Mouse (Mus musculus): ENCODE measurements around the gene Khdc3.

Gene Khdc3

DNA sequence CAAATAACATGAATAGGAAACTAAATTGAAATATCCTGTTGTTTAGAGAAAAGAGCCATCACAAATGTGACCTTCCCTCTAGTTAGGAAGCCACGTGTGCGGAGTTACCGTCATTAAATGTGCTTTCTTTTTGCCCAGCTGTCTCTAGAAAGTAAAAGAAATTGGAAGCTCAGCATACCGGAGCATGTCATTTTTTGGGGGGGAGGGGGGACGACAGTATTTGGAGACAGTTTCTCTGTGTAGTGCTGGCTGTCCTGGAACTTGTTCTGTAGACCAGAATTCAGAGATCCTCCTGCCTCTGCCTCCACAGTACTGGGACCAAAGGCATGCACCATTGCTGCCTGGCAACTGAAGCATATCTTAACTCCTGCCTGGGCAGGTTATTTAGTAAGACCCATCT lies at the start of gene Khdc3:
Gene Khdc3, plus strand, starts transcription at position 301 of the 400 bp plus-strand sequence.
- in situ Hi-C loops (cut with MboI), result no loop called here

GRCm38 (mm10) chr9:73055441-73055911 lies 46.2 kb upstream of the Khdc3 start:
- in situ Hi-C loops (cut with MboI), result no loop called here

GRCm38 (mm10) chr9:73059224-73059623 lies 42.4 kb upstream of the Khdc3 start:
- in situ Hi-C loops (cut with MboI), result no loop called here

DNA sequence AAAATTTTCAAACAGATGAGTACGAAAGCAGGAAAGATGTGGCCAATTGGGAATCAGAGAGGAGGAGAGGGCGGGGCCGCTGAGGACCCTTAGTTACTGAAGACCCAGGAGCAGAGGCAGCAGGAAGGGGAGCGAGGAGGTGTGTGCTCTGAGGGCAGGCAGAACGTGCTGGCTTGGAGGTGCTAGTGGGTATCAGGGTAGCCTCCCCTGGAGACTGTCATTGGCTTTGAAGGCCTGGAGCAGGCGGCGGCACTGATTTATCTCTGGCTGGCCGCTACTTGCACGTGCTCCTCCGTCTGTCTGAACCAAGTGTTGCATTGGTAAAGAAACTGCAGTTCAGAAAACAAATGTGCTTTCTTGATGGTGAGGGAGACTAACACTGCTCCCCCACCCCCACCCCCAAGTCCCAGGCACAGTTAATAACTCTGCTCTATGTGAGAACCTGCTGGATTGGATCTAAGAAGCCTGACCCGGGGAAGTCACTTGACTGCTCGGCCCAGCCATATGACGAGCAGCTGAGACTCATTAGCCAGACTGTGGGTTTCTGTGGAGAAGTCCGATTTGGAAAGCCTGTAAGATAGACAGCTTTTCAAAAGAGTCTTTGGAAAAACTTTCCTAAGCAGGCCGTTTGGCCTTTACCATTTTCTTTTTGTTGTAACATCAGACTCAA lies 37.9 kb upstream of the Khdc3 start:
- in situ Hi-C loops (cut with MboI), result no loop called here

DNA sequence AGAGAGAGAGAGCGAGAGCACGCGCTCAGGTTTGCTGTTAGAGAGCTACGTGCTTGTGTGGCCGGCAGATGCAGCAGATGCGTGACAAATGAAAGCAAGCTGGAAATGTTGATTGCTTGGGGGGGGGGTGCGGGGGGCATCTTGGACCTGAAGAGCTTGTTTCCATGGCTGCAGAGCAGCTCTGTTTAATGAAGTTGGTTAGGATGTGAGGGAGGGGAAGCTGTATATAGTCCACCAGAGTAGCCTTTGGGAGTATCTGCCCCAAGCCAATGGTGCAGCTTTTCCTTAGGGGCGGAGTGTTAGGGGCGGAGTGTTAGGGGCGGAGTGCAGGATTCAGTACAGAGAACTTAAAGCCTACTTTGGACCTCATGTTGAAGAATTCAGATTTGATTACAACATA lies 34.5 kb upstream of the Khdc3 start:
- in situ Hi-C loops (cut with MboI), result no loop called here

- in situ Hi-C loops (cut with MboI), result no loop called here
Observed at GRCm38 (mm10) chr9:73068230-73068679, 33.4 kb upstream of the Khdc3 start.

GRCm38 (mm10) chr9:73068688-73069087 lies 32.9 kb upstream of the Khdc3 start:
- in situ Hi-C loops (cut with MboI), result no loop called here

GRCm38 (mm10) chr9:73070971-73071659 lies 30.5 kb upstream of the Khdc3 start:
- in situ Hi-C loops (cut with MboI), result no loop called here

- in situ Hi-C loops (cut with MboI), result no loop called here
Observed at GRCm38 (mm10) chr9:73072426-73072825, 29.2 kb upstream of the Khdc3 start.

DNA sequence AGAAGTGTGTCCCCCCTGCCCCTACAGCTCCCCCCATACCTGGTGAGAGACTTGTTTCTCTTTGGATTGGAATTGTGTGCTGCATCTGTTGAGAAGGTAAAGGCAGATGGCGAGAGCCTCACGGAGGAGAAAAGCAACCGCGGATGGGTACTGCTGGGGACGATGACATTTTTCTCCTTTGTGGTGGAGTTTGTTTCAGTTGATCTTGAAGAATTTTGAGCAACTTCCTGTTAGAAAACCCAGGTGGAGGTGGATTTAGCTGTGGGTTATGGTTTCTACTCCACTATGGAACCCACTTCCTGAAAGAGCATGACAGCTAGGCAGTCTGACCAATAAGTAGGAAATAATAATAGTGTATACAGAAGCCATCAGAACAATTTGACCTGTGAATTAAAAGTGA lies 28.5 kb upstream of the Khdc3 start:
- in situ Hi-C loops (cut with MboI), result no loop called here

- in situ Hi-C loops (cut with MboI), result loop anchor here (25.0 kb wide), 1 partner anchor 317 kb away; no protein-coding TSS in a partner anchor
Observed at GRCm38 (mm10) chr9:73079349-73079748, 22.3 kb upstream of the Khdc3 start.

DNA sequence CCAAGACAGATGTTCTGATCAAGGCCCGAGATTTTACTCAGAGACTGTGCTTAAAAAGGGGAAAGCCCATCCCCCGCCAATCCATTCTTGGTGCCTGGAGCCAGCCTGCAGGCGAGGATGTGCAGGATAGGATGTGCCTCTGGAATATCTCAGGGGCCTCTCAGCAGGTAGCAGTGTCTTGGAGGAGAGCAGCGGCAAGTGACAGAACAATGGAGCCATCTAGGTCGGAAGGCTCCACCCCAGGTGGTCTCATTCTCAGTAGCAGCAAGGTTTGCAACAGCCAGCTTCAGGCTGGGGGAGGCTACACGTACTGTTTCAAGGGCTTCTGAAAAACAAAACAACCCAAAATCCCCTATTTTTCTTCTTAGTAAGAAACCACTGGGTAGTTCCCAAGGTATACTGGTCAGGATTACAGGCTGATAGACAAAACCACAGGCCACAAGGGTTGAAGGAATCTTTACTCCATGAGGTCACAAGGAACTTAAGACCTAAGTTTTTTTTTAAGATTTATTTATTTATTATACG lies 21.8 kb upstream of the Khdc3 start:
- in situ Hi-C loops (cut with MboI), result loop anchor here (25.0 kb wide), 1 partner anchor 318 kb away; no protein-coding TSS in a partner anchor

DNA sequence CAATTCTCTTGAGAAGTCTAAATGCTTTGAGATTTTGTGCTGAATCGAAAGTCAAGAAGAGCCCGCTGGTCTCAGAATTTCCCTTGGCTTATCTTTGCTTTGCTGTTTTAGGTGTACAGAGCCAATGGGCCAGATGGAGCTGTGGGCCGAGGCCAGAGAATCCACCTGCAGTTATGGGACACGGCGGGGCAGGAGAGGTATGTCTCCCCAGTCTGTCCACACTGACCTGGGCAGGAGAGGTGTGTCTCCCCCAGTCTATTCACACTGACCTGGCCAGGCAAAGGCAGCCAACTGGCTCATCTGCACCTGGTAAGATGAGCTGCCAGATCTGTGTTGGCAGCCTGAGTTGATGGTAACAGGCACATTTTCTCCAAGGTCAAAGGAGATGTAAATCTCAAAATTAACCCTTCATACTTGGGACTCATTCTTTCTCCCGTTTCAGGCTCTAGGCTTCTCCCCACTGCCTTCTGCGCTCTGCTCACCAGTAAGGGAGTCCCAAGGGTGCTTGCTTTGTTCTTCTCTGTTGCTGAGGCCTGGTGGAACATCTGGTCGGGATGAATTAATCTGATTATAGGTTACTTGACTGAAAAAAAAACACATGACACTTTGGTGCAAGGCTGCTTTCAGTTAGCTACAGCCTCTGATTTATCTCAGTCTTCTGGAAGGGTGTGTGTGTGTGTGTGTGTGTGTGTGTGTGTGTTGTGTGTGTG lies 19.2 kb upstream of the Khdc3 start:
- in situ Hi-C loops (cut with MboI), result loop anchor here (25.0 kb wide), 1 partner anchor 320 kb away; no protein-coding TSS in a partner anchor

DNA sequence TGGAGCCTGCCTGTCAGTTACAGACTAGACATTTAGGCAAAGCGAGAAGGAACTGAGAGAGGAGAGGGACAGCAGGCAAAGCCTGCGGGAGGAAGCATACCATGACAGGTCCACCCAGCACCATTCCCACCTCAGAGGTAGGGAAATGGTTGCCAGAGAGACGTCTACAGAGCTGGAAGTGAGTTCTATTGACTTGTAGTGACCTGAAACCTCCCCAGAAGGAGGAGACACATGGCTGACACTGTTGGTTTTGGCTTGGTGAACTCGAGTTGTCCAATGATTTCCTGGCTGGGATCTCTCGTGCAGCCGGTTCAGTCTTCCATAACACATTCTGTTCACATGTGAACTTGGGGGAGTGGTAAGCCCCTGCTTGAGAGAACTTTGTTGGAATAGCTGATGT lies 17.7 kb upstream of the Khdc3 start:
- in situ Hi-C loops (cut with MboI), result loop anchor here (25.0 kb wide), 1 partner anchor 322 kb away; no protein-coding TSS in a partner anchor

DNA sequence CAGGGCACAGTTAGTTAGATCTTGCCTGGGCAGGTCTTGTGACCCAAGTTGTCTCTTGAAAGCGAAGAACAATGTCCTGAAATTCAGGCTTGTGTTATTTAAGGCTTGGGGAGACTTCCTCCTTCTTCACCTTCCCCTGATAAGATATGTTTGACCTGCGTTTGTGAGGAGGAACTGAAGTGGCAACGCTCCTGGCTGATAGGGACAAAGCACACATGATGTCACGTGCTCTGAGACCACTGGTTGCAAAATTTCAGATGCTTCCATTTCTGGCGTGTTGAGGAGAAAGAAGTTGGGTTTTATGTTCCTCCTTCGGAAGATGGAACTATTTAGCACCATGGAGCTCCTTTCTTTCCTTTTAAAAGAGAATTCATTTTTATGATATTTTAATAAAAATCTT lies 15.8 kb upstream of the Khdc3 start:
- in situ Hi-C loops (cut with MboI), result loop anchor here (25.0 kb wide), 1 partner anchor 324 kb away; no protein-coding TSS in a partner anchor

DNA sequence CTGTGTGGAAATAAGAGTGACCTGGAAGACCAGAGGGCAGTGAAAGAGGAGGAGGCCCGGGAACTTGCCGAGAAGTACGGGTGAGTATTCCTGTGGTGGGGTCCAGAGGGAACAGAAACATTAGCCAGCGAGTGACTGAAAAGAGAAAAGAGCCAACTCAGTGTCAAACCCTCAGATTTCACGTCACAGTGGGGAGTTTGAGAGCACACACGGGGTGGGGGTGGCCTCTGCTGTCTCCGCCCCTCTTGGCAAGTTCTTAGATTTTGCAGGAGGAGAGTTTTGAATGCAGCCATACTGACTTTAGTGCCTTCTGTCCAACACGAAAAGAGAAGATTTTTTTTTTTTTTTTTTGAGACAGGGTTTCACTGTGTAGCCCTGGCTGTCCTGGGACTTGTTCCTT lies 14.5 kb upstream of the Khdc3 start:
- in situ Hi-C loops (cut with MboI), result loop anchor here (25.0 kb wide), 1 partner anchor 325 kb away; no protein-coding TSS in a partner anchor

DNA sequence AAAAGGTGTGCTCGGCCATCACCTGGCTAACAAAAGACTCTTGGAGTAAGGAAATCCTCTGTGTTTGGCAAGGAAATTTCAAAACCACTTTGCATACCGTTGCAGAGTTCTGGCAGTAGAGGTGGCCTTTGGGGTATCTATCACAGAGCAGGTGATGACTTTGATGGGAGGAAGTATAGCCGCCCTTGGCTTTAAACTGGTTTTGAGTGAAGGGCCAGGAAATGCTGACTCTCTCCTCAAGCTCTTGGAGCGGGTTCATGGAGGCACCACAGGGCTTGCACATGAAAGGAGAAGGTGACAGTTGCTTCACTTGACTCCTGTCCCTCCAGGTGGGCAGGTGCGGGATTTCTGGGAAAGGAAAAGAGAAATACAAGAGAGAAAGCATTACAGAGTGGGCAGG lies 14.1 kb upstream of the Khdc3 start:
- in situ Hi-C loops (cut with MboI), result loop anchor here (25.0 kb wide), 1 partner anchor 325 kb away; no protein-coding TSS in a partner anchor

GRCm38 (mm10) chr9:73089222-73089920 lies 12.3 kb upstream of the Khdc3 start:
- in situ Hi-C loops (cut with MboI), result loop anchor here (25.0 kb wide), 1 partner anchor 327 kb away; no protein-coding TSS in a partner anchor

DNA sequence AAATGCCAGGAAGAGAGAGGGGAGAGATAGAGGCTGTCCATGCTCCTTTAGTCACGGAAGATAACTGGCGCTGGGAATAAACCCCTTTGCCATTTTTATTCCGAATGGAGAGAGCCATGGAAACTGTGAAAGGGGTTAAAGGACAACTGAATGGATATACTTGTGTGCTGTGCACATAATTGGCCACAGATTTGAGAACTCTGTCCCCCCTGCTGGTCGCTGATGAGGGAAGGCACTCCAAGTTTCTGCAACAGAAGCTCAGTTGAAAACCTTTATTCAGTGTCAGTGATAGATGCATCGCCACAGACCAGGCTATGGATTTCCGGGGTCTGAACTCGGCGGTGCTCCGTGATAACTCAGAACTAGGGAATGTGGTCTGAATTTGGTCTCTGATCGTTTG lies 11.5 kb upstream of the Khdc3 start:
- in situ Hi-C loops (cut with MboI), result loop anchor here (10.0 to 25.0 kb wide), 2 partner anchors 125 to 328 kb away; no protein-coding TSS in a partner anchor

- in situ Hi-C loops (cut with MboI), result loop anchor here (10.0 to 25.0 kb wide), 2 partner anchors 127 to 329 kb away; no protein-coding TSS in a partner anchor
Observed at GRCm38 (mm10) chr9:73091747-73092146, 9.9 kb upstream of the Khdc3 start.

- in situ Hi-C loops (cut with MboI), result loop anchor here (10.0 to 25.0 kb wide), 2 partner anchors 130 to 332 kb away; no protein-coding TSS in a partner anchor
Observed at GRCm38 (mm10) chr9:73094580-73094979, 7.1 kb upstream of the Khdc3 start.

All from mature B cell (primary cell).